Mouse (Mus musculus): ENCODE measurements at regions not wholly inside any gene's neighbourhood (a gene's known extent, or its start where the extent isn't known, plus 50 kb on each side); places are given as distances from the start of the nearest gene placed in this dataset.

DNA sequence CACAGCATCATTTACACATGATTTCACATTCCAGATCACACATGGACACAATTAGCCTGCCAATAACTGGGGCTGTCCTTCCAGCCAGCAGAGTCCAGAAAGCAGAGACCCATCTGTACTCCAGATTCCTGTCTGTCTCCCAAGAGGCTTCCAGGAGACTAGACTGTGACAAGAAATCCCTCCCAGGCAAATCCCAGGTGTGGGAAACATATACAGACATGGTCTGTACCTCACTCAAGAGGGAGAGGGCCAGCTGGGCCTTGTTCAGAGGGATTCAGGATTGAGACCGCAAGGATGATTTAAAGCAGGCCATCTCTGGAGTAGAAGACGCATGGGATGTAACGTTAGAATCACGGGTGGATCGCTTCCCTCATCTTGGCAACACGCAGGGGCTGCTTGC, 182.7 kb upstream of the Prr30 start:
- no peak for ATAC-seq
- Histone ChIP-seq H3K4me2 (no peak overlapping the region), H3K4me3 (no peak overlapping the region), H3K4me1 (0 out of 2 replicates have a peak, but pooled peaks cover 12% of the 10 kb centered on the region), H3K36me3 (ENCODE audit: poor library complexity, severe bottlenecking) (no peaks in the 10 kb centered on the region), H3K9ac (no peak overlapping the region), H3K27ac (no peak overlapping the region), H3K9me3 (replicated peaks) (no peaks in the 10 kb centered on the region), H3K27me3 (no peaks in the 10 kb centered on the region)
- 92% methylated on average over 6 of the region's 6 CpGs for WGBS

DNA sequence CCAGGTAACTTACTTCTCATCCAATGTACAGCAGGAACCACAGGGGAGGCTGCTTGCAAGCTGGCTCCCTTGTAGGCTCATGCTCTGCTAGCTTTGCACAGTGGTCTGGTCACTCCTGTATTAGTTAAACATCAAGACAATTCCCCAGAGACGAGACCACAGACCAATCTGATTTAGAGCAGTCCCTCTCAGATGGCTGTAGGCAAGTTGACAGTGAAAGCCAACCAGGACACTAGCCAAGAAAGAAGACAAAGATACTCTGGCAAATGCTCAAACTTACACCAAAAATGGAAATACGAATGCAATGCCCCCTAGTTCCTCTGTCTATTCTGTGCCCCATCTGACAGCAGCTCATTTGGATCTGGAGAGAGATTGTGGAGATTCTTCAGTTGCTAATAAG, 181.8 kb upstream of the Prr30 start:
- no peak for ATAC-seq
- WGBS, result 72% methylated on average over 2 of the region's 2 CpGs

DNA sequence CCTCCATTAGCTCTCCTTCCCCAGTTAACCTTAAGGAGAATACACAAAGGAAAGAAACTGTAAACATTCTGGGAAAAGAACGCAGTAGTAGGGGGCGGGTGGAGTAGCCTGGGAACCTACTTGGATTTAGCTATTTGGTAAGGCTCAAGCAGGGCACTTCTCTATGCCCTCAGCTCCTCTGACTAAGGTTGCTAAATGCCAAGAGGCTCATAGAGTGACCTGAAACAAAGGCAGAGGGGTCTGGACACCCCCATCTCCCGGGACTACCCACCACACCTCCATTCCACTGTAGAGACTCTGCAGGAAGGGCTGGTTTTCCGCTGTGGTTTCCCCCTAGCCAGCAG, 179.5 kb upstream of the Prr30 start:
- 51% methylated on average over 4 of the region's 4 CpGs for WGBS
- Histone ChIP-seq H3K4me3 (no peak overlapping the region), H3K27me3 (no peaks in the 10 kb centered on the region), H3K9ac (no peak overlapping the region; the same call in 1 of the 2 replicates), H3K4me2 (peak overlapping the region; percentile 62), H3K4me1 (0 out of 2 replicates have a peak, but pooled peaks cover 12% of the 10 kb centered on the region), H3K36me3 (ENCODE audit: poor library complexity, severe bottlenecking) (no peaks in the 10 kb centered on the region), H3K27ac (no peak overlapping the region), H3K9me3 (replicated peaks) (no peaks in the 10 kb centered on the region)
- peak; percentile 41 for ATAC-seq

More for the DNA sequence above, 181.8 kb upstream of the Prr30 start:
- no peak overlapping the region for H3K9ac ChIP-seq
- no peaks in the 10 kb centered on the region for H3K27me3 ChIP-seq
- no peaks in the 10 kb centered on the region for H3K36me3 ChIP-seq (ENCODE audit: poor library complexity, severe bottlenecking)
- no peak overlapping the region for H3K27ac ChIP-seq
- H3K4me3 ChIP-seq, result no peak overlapping the region
- 0 out of 2 replicates have a peak, but pooled peaks cover 12% of the 10 kb centered on the region for H3K4me1 ChIP-seq
- no peaks in the 10 kb centered on the region for H3K9me3 ChIP-seq (replicated peaks)
- H3K4me2 ChIP-seq, result no peak overlapping the region

DNA sequence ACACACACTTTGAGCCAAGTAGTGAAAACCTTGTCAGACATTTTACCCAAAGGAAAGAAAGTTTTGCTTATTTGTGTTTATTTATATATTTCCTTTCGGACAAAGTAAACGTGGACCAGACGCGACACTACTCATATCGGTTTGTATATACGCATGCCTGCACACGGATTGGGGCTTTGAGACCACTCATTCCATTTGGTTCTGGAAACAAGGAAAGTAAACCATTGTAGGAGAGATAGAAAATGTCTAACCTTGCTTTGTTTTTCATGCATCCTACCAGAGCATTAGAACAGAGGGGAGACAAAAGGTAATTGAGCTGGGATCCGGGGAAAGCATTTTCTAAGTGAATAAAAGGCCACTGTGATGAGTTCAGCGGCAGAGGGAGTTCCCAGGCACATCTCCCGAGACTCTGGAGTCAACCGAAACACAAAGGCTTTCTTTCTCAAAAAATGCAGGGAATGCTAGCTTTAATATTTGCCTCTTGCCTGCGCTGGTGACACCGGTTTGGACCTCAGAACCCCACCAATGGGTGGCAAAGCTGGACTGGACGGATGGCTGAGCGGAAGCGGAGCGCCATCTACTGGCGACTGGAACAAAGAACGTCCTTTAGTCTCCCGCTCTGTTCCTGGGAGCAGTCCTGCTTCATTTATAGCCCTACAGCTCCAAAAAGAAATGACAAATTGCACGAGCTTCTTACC, 179.0 kb upstream of the Prr30 start:
- Histone ChIP-seq H3K4me3 (peak overlapping the region; percentile 32), H3K9me3 (replicated peaks) (no peaks in the 10 kb centered on the region), H3K4me2 (peak overlapping the region; percentile 62), H3K27ac (peak overlapping the region; percentile 28; the same call in 1 of the 2 replicates), H3K27me3 (no peaks in the 10 kb centered on the region), H3K9ac (peak overlapping the region; percentile 54), H3K4me1 (0 out of 2 replicates have a peak, but pooled peaks cover 12% of the 10 kb centered on the region), H3K36me3 (ENCODE audit: poor library complexity, severe bottlenecking) (no peaks in the 10 kb centered on the region)
- WGBS, result 18% methylated on average over 21 of the region's 21 CpGs
- peak; percentile 94 for ATAC-seq

DNA sequence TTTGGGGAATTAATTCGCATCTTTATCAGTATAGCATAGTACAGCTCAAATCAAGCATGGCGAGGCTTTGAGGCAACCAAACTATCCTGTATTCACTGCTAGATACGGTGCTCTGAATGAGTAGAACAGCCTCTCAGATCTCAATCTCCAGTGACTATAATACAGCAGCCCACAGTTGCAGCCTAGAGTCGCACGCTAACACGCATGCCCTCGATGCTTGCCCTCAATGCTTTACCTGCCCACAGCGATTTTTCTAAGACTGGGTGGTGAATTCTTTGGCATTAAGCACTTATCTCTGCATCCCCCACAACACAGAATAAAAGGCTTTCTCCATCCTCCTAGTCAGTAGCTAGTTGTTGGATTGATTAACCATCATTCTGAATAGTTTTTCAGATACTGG, 178.4 kb upstream of the Prr30 start:
- no peak; the same call in 1 of the 2 replicates for ATAC-seq
- no peak overlapping the region for H3K4me3 ChIP-seq

DNA sequence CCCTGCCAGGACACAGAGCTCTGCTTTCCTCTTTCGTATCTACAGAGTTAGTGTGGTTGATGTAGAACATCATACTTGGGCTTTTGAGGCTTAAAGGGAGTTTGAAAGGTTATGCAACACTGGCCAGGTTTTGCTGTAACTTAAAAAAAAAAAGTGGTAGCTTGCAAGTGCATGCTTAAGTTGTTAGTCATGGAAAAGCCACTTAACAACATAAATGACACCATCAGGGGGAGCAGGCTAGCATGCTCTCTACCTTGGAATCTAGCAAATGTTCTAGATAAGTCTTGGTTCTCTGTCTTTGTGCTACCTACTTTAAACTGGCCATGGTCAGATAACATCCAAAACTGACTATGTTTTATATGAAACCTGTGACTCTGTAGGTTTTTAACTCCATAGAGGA, 176.6 kb upstream of the Prr30 start:
- ATAC-seq, result no peak
- no peaks in the 10 kb centered on the region for H3K9me3 ChIP-seq (replicated peaks)
- 88% methylated on average over 1 of the region's 1 CpGs for WGBS
- H3K4me1 ChIP-seq, result 0 out of 2 replicates have a peak, but pooled peaks cover 12% of the 10 kb centered on the region
- H3K27ac ChIP-seq, result no peak overlapping the region
- H3K4me3 ChIP-seq, result no peak overlapping the region
- no peaks in the 10 kb centered on the region for H3K36me3 ChIP-seq (ENCODE audit: poor library complexity, severe bottlenecking)
- H3K4me2 ChIP-seq, result no peak overlapping the region
- H3K9ac ChIP-seq, result no peak overlapping the region
- H3K27me3 ChIP-seq, result no peaks in the 10 kb centered on the region

More for the DNA sequence above, 178.4 kb upstream of the Prr30 start:
- Histone ChIP-seq H3K9me3 (replicated peaks) (no peaks in the 10 kb centered on the region), H3K27me3 (no peaks in the 10 kb centered on the region), H3K4me1 (0 out of 2 replicates have a peak, but pooled peaks cover 12% of the 10 kb centered on the region), H3K4me2 (peak overlapping the region; percentile 62; the same call in 1 of the 2 replicates), H3K36me3 (ENCODE audit: poor library complexity, severe bottlenecking) (no peaks in the 10 kb centered on the region), H3K27ac (peak overlapping the region; percentile 28), H3K9ac (no peak overlapping the region)
- 57% methylated on average over 8 of the region's 8 CpGs for WGBS

DNA sequence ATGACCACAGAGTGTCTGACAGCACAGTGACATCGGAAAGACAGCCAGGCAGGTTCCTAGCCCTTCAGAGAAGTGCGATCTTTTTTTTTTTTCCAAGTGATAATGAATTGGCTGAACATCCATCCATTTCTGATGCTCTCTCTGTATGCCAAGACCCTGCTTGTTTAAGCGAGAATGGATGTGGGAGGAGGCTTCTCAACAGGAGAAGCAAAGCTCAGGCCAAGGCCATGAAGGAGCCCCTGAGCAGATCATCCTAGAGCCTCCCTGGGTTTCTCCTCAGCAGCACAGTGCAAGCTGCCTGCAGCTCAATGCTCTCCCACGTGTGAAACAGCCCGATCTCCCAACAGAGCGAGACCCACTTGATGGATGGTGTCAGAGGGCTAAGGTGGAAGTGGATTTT, 175.7 kb upstream of the Prr30 start:
- Histone ChIP-seq H3K9ac (peak overlapping the region; percentile 26; the same call in 1 of the 2 replicates), H3K4me2 (no peak overlapping the region), H3K4me1 (0 out of 2 replicates have a peak, but pooled peaks cover 12% of the 10 kb centered on the region), H3K36me3 (ENCODE audit: poor library complexity, severe bottlenecking) (no peaks in the 10 kb centered on the region), H3K27ac (0 out of 2 replicates have a peak overlapping the region, but pooled peaks have one; percentile 25), H3K9me3 (replicated peaks) (no peaks in the 10 kb centered on the region), H3K4me3 (no peak overlapping the region), H3K27me3 (no peaks in the 10 kb centered on the region)
- 0 out of 2 replicates have a peak, but pooled peaks have one; percentile 23 for ATAC-seq
- 52% methylated on average over 6 of the region's 6 CpGs for WGBS

DNA sequence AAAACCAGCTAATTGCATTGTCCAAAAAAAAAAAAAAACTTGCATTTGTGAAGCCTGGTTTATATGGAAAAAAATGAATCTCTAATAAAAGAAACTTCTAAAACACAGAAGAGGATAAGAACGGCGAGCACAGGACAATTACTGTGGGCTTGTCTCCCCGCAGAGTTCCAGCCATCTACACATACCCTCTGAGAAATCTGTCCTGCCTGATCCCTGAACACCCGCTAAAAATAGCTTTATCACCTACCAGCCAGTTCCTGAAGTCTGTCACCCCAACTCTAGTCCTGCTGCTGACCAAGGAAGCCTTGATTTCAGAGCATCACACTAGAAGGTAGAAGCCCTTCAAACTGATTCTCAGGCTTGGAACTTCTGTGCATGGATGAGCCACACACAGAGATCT, 173.7 kb upstream of the Prr30 start:
- Histone ChIP-seq H3K9me3 (replicated peaks) (no peaks in the 10 kb centered on the region), H3K4me1 (0 out of 2 replicates have a peak, but pooled peaks cover 8% of the 10 kb centered on the region), H3K27me3 (no peaks in the 10 kb centered on the region), H3K4me3 (no peak overlapping the region), H3K36me3 (ENCODE audit: poor library complexity, severe bottlenecking) (no peaks in the 10 kb centered on the region), H3K4me2 (no peak overlapping the region), H3K9ac (no peak overlapping the region), H3K27ac (no peak overlapping the region)
- 95% methylated on average over 4 of the region's 4 CpGs for WGBS
- no peak for ATAC-seq

DNA sequence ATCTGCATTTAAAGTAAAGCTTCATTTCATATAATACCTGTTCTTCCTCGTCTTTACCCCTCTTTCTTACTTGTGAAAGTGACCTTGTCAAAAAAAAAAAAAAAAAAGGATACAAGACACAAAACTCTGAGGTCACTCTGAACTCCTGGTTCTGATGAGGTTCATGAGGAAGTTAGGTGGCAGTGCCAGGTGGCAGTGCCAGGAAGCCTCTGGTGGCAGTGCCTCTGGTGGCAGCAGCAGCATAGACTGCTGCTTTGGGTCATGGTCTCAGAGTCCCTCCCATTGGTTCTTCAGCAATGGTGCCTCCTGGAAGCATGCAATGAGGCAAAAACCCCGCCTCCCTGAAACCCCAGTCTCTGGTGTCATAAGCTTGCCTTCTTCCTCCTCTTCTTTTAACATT, 159.7 kb upstream of the Prr30 start:
- Histone ChIP-seq H3K4me3 (no peak overlapping the region), H3K9ac (no peak overlapping the region), H3K4me2 (no peak overlapping the region), H3K9me3 (replicated peaks) (no peaks in the 10 kb centered on the region), H3K27ac (no peak overlapping the region), H3K4me1 (no peaks in the 10 kb centered on the region), H3K27me3 (no peaks in the 10 kb centered on the region), H3K36me3 (ENCODE audit: poor library complexity, severe bottlenecking) (no peaks in the 10 kb centered on the region)
- WGBS, result 91% methylated on average over 2 of the region's 2 CpGs
- no peak for ATAC-seq

DNA sequence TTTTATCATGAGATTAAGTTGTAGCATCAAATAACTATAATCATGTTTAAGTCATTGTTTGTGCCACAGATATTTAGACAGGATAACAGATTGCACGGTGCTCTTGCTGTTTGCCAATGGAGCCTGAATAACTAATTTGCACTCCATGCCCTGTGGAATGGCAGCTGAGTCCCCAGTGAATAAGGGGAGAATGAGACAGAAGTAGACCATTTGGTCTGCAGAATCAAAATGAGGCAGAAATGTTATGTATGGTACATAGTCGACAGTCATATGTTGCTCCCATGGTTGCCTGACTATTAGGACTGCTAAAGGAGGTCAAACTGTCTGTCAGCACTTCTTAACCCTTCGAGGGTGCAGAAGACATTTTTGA, 152.9 kb upstream of the Prr30 start:
- Histone ChIP-seq H3K4me2 (peak overlapping the region; percentile 31; the same call in 1 of the 2 replicates), H3K9ac (no peak overlapping the region), H3K36me3 (ENCODE audit: poor library complexity, severe bottlenecking) (no peaks in the 10 kb centered on the region), H3K4me3 (no peak overlapping the region), H3K4me1 (peaks cover 20% of the 10 kb centered on the region), H3K27me3 (no peaks in the 10 kb centered on the region), H3K27ac (peak overlapping the region; percentile 85), H3K9me3 (replicated peaks) (no peaks in the 10 kb centered on the region)
- WGBS, result 20% methylated on average over 3 of the region's 3 CpGs
- ATAC-seq, result peak; percentile 85

DNA sequence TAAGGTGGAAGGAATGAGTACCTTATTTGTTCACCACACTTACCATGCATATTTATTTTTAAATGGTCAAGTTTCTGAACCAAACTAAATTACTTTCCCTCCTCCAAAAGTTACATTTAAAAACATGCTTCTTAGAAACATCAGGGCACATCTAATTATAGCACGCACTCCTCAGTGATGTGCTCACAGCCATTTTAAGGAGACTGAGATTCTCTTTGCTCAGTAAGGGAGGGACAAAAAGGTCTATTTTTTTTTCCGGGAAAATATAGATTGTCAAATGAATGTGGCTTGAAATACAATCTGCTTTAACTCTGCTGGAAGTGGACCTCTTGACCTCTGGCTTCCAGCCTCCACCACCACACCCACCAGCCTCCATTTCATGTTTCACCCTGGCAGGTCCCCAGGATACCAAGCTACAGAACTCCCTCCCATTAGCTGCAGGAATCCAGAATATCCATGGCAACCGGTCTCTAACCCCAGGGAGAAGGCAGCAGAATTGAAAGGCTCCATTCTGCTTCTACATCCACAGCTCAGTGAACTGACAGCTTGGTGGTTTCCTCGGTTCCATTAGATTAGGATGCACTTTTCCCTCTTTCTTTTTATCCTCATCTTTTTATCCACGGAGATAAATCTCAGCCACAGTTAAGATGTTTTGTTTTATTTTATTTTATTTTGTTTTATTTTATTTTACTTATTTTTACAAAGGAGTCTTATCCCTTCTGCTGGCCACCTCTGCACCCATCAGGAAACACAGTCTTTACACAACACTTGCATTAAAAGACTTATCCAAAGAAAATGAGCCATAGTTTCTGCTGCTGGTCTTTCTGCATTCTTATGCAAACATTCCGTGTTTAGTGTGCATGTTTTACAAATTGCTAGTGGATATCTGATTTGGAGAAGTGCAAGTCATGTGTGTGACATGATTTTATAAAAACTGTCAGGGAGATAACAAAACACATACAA, 152.2 kb upstream of the Prr30 start:
- Histone ChIP-seq H3K27ac (peak overlapping the region; percentile 85), H3K9ac (no peak overlapping the region), H3K36me3 (ENCODE audit: poor library complexity, severe bottlenecking) (no peaks in the 10 kb centered on the region), H3K9me3 (replicated peaks) (no peaks in the 10 kb centered on the region), H3K27me3 (no peaks in the 10 kb centered on the region), H3K4me2 (peak overlapping the region; percentile 31), H3K4me1 (peaks cover 20% of the 10 kb centered on the region), H3K4me3 (no peak overlapping the region)
- WGBS, result 4% methylated on average over 6 of the region's 6 CpGs
- ATAC-seq, result peak; percentile 96

DNA sequence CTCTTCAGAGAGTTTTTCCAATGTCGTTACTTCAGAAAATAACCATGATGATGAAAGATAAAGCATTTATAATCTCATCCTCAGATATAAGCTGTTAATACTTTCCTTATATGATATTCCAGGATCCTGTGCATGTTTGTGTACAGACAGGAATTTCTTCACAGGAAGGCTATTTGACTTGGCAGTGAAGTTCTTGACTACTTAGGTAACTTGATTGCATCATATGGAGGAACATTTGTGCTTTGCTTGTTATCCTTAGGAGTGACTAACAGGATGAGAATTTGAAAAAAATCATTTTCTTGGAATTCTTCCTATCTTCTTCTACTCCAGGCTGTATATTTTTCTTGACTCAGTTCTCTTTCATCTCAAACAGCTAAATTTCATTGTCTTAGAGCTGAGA, 140.2 kb upstream of the Prr30 start:
- H3K36me3 ChIP-seq (ENCODE audit: poor library complexity, severe bottlenecking), result no peaks in the 10 kb centered on the region
- no peak overlapping the region for H3K4me2 ChIP-seq
- H3K9me3 ChIP-seq (replicated peaks), result no peaks in the 10 kb centered on the region
- no peaks in the 10 kb centered on the region for H3K27me3 ChIP-seq
- no peak overlapping the region for H3K4me3 ChIP-seq
- 96% methylated on average over 1 of the region's 1 CpGs for WGBS
- H3K4me1 ChIP-seq, result 0 out of 2 replicates have a peak, but pooled peaks cover 2% of the 10 kb centered on the region
- H3K27ac ChIP-seq, result no peak overlapping the region
- ATAC-seq, result no peak
- no peak overlapping the region for H3K9ac ChIP-seq

Measured in forebrain, embryonic 13.5 days (tissue).